Mouse (Mus musculus): ENCODE results near the gene Ski. TPM values are rescaled to one million over a fixed set of nuclear protein-coding genes. Genes with fewer than 3 reads are reported as not detected.
A peak's percentile ranks its signal among the peaks of the same experiment; 100 is the strongest.

The Ski gene
- total RNA-seq, 2 experiments from 2014 or later = 65.3 to 80.4 TPM

DNA sequence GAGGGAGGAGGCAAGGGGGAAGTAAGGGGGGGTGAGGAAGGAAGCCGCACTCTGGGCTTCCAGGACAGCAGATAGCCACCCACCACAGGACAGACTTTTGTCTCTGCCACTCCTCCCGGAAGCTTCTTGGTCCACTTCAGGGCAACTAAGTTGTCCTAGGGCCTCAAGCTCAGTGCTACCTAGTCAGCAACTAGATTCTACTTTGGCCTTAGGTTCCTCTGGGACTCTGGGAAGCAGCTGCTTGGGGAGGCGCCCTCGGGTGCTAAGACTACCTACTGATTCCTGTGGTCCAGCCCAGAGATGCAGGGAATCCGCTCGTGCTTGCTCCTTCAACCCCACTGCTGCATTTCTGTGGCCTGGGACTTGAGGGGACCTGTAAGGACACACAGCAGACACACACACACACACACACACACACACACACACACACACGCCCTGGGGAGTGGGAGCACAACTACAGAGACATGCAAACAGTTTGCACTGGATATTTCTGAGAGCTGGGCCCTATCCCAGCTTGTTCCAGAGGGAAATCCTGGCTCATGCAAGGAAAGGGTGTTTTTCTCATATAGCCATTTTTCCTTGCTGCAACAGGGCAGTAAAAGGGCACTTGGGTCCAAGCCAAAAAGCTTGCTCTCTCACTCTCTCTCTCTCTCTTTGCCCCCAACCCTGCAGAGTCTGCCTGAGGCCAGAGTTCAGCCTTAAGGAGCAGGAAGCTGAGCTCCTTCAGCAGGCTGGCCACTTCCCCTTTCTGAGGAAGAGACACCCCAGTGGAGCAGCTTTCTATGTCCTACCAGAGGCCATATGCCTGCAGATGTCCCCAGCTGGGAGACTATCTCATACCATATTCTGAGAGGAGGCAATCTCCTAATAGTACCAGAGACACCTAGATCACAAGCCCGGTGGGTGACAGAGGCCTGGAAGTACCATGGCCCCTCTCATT lies 12.2 kb upstream of the Ski start:
- peak; percentile 55 for DNase-seq

DNA sequence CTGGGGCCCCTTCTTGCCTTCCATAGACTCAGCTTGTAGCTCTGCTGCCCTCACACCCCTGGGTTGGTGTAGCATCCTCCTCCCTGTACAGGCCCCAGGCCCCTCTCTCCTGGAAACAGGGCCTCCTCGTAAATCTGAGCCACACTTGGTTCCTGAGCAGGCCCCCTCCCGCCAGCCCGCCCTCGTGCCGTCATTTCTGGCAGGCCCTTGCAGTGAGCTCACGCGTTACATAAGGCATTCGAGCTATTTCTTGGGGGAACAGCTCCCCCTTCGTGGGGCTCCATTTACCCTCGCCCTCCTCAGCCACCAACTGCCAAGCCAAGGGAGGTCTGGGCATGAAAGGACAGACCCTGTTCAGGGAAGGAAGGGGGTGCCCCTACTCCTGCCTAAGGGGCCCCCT lies 11.5 kb upstream of the Ski start:
- DNase-seq = peak; percentile 80

DNA sequence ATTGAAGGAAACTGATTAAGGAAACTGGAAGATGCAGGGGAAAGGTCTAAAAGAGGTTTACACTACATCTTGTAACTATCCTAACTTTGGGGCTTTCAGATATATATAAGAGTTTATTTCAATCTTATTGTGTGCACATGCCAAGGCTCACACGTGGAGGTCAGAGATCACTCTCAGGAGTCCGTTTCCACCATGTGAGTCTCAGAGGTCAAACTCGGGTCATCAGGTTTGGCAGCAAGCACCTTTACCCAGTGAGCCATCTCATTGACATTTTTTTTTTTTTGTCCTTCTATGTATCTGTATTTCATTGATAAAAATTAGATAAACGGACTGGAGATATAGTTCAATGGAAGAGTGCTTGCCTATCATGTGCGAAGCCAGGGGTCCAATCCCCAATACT lies 6.1 kb upstream of the Ski start:
- DNase-seq = no peak

DNA sequence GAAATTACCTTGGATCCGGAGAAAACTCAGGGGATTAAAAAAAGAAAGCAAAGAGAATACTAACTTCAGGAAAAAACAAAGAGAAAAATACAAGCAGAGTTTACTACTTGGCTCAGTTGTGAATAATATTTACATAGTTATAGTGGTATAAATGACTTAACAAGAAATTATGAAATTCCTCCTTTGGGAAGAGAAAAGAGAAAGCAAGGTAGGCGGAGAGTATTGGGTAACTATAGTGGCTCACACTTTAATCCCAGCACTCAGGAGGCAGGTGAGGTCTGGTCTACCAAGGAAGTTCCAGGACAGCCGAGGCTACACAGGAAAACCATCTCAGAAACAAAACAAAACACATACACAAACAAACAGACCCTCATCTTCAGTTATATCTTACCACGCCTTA lies 5.6 kb upstream of the Ski start:
- no peak for DNase-seq

DNA sequence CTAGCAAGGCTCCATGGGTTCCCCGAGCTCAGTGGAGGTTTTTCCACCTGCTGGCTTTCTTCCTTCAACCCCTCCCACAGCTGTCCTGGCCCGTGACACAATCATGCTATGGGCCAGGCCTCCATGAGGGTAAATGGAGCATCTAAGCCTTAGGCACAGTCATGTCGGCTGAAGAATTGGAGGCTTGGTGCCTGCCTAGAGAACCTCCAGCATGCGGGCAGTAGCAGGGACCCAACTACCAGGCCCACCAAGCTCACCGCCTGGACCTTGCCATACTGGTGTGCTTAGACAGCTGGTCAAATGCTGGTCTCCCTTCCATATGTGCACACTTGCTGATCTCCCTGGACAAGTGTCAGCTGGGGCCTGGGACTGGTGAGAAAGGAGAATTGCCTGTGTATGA lies 3.5 kb upstream of the Ski start:
- no peak for DNase-seq

DNA sequence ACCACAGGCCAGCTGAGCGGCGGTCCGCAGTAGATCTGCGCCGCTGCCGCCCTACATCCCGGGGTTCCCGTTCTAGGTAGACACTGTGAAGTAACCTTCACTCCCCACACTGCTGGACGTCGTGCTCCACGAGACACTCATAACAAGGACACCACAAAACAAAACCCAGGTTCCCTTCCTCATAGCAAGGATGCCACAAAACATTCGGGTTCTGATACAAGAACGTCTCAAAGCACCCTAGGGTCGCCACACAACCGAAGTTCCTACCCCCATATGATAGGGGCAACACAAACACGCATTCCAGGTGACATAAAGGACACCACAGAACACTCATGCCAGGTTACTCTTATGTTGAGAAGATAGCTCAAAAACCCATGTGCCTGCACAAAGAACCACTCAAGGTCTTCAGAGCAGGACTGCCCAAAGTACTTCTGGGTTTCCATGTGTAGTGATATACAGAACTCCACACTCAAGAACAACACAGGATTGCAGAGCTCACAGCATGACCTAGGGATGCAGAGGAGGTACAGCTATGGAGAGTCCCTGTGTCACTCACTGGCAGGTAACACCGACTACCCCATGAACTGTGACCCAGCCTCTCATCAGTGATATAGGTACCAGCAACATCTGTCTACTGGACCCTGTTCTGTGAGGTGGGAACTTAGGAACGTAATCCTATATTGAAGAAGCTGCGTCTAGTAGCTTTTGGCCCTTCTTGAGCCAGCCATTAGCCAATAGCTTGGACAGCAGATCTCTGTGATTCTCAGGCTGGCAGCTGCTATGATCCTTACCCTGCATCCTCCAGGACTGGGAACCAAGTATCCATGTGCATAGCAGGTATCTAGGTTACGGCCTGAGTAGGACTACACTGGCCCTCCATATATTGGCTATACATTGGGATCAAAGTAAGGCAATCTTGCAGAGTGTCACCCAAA lies 1.5 kb upstream of the Ski start:
- DNase-seq = no peak

DNA sequence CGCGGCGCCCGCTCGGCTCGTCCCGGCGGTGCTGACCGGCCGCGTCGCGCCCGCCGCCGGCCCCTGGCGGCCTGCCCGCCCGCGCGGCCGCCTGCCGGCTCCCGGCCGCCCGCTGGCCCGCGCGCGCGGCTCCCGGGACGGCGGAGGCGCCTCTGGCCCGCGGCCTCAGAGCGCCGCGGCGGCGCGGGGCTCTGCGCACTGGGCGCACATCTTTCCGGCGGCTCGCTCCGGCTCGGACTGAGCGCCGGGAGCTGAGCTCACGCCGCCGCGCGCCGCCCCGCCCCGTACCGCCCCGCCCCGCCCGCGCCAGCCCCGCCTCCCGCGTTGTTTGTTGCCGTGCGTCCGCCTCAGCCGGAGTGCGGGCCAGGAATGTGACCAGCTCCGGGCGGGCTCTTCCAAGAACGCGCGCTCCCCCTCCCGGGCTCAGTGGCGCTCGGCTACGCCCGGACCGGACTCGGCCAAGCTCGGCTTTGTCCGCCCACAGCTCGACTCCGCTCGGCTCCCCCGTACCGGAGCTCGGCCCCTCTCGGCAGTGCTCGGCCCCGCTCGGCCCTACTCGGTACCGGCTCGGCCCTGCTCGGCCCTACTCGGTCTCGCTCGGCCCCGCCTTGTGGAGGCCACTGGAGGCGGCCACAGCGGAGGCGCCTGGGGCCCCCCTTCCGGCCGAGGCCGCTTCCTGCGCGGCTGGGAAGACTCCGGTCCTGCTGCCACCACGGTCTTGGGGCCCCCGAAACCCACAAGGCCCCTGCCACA lies 625 bp upstream of the Ski start:
- DNase-seq = peak; percentile 100

DNA sequence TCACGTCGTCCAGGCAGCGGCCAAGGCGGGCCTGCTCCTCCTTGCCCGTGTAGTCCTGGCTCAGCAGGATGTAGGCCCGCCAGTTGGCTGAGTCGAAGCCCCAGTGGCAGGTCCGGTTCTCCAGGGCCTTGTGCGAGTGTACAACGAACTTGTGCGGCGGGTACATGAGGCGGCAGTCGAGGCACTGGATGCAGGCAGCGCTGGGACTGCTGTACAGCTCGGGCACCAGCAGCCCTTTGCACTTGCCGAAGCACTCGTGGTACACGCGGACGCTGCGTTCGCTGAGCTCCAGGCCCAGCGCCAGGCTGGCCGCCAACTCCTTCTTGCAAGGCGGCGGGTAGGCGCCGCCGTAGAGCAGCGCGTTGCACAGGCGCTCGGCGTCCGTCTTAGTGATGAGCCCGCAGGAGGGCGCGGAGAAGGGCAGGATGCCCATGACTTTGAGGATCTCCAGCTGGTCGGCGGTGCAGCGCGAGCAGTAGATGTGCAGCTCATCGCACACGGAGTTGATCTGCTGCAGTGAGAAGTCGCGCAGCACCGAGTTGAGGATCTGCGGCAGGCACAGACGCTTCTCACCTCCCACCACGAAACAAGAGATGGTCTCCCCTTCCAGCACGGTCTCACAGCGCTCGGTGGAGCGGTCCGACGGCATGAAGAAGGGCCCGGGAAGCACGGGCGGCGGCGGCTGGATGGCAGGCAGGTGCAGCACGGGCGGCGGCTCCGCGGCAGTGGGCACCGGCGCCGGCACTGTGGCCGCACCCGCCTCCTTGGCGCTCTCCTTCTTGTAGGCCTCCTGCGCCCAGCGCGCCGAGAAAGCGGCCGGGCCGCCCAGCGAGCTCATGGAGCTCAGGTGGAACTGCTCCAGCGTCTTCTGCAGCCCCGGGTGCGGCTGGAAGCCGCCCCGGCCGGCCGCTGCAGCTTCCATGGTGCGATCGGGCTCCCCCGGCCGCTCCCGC lies 517 bp downstream of the Ski start:
- peak; percentile 80 for DNase-seq

DNA sequence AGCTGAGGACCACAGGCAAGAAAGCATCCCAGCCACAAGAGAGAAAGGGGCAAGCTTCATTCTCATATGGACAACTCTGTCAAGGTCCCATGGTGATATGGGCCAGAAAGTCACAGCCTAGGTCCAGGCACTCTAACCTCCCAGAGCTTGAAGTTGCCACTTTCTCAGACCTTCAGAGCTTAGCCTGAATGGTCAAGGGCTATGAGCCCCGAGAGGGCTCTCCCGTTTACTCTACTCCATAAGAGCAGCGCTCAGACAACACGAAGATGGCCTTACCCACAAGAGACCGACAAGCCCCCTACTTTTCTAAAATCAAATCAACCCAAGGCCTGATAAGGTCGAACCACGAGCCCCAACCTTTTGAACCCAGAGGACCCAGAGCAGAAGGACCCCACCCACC lies 1.3 kb downstream of the Ski start:
- DNase-seq = no peak

DNA sequence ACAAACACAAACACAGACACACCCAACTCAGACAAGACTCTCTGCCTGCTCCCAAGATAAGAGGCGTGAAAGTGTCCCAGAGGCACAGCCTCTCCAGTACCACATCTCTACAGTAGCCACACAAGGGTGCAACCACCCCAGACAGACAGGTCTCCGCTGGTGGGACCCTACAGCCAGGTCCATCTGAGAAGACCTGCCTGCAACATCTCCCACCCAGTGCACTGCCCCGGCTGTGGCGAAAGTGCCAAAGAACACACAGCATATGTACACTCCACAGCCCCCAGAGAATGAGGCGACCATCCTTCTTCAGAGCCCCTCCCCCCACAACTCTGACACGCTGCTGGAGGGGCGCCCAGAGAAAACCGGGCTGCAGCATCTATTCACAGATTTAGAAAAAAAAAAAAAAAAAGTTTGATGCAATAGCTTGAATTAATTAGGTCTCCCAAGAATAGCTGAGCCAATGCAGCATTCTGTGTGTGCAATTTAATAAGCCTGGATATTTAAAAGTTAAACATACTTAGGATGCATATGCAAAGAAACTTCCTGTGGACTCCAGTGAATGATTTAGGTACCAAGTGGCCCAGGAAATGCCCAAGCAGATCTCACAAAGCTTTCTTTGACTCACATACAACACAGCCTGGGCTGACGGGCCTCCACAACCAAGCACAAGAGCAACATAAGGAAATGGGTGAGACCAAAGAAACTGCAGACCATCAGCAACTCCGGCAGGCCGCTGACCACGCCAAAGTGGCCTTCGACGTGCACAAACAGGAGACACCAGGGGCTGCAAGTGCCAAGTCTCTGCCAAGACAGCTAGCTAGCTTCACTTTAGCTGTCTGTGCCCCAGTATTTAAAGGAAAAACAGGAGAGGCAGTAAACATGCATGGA lies 1.9 kb downstream of the Ski start:
- DNase-seq = peak; percentile 55

DNA sequence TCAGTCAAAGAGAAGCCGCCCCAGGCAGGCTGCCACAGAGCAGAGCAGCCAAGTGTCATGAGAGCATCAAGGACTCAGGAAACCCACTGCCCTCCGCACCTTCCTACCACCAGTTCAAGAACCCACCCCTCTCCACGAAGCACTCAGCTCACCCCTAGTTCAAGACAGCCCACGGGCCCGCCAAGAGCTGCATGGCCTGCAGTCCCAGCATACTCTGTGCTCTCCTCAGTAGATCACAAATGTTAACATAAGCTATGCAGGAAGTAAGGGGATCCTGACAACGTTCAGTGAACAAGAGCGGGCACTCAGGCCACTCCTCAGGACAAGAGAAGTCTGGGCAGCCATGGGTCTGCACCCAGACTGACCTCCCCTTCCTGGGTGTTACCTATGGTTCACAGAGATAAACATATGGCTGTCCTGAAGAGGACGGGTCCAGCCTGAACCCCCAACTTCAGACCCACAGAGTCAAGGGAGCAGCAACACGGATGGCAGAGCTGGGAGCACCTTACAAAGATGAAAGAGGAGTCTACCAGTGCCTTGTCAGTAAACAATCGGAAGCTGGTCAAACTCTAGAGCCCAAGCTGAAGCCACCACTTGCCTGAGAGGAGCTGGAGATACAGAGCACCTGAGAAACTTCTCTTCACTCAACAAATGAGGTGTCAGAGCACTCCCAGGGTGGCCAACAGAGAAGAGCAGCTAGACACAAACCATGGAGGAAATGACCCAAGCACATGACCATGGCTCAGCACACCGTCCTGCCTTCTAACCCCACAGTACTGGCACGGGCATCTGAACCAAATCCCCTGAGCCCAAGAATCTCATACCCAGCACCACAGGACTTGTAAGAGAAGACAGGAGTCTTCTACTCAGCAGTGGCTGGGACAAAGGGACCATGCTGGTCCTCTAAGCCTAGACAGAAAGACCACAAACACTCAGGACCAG lies 2.9 kb downstream of the Ski start:
- DNase-seq = peak; percentile 48

DNA sequence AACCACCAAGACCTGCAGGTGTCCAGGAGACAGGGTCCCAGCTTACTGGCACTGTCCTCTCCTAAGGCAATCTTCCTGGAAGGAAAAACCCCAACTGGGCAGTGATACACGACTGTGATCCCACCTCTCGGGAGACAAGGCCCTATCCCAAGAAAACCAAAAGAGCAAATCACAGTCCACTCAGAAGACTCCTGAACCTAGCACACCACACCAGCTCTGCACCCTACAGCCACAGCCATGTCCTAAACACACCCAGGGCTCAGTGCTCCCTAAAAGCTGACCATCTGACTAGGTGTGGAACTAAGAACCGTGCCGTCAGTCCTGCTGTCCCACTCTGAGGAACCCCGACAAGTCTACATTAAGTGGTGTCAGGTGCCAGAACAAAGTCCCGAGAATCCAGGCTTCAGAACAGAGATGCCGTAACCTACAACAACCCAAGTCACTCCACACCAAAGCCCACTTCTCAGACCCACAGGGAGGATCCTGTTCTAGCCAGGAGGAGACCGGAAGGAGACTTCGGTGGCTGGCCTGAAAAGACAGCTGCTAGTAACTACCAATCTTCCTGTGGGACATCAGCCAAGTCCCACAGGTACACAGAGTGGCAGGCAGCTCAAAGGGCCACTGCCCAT lies 4.2 kb downstream of the Ski start:
- no peak for DNase-seq

DNA sequence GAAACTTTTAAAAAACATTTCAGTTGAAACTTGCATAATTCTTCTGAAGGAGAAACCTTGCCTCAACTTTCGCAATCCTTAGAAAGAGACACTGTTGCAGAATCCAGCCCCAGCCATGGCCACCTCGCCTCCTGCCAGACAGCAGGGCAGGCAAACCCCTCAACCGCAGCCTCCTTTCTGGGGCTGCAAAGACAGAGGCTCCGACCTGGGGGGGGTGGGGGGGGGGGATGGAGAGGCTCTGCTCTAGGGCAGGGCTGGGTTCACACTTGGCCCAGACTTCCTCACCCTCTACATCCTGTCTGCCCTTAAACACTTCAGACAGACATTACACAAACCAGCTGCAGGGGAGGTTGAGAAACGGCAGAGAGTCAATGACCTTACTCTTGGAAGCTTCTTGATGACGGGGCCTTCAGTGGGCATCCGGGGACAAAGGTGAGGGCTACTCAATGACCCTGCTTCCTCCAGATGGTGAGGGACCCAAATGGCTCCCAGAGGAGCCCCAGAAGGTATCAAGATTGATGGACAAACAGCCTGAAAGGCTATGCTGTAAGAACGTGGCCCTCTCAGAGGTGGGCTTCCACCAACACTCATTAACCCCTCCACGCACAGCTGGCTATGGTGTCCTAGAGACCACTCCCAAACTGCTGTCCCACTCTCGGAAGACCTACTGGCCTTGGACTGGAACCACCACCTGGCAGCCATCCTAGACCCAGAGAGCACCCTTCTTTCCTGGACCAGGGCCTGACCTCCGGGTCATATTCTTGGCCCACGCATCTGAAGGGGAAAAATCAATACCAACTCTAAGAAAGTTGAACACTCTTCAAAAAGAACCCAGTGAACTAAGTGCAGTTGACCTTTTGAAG lies 4.9 kb downstream of the Ski start:
- peak; percentile 68 for DNase-seq

DNA sequence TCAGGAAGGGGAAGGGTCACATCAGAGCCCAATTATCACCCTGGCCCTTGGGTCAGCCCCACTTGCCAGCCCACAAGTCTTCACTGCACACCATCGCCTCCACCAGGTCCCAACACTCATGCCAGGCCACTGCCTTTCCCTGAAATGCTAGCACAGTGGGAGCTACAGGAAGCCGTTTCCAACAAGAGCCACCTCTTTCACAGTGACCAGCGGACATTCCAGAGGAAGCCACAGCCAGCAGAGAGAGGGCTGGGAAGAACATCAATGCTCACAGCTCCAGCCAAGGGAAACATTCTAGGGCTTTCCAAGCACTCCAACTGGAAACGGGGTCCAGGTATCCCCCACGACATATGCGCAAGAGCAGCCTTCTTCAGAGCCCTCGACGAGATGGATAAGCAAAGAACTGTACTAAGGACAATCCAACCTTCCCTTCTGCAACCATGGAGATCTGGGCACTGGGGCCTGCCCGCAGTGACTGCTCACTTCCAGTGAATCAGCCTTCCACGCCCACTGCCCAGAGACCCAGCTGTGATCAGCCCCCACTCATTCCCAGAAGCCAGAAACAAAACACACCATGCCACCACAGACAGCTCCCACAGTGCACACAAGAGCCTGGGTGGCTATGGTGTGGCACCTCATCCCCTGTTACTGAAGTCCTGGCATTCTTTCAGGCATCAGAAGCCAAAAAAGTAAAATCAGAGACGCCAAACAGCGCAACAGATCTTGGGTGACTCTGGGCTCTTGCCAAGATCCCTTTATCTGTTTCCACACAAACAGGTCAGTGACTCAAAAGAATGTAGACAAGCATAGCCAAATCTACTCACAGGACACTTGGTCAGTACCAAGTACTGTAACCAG lies 6.4 kb downstream of the Ski start:
- DNase-seq = peak; percentile 68

DNA sequence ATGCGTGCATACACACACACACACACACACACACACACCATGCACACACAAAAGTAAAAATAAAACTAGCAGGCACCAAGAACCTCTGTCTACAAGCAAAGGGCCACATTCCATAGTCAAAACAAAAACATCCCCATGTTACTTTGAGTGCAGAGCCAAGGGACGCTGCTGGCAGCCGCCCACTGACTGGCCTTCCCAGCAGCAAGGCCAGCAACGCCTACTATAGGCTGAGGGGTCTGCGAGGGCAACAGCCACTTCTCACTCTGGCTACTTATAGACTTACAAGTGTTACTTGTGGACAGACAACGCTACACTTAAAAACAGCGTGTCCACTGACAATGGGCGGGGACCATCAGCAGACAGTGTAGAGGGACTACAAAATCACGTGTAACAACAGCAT lies 7.2 kb downstream of the Ski start:
- DNase-seq = peak; percentile 67

DNA sequence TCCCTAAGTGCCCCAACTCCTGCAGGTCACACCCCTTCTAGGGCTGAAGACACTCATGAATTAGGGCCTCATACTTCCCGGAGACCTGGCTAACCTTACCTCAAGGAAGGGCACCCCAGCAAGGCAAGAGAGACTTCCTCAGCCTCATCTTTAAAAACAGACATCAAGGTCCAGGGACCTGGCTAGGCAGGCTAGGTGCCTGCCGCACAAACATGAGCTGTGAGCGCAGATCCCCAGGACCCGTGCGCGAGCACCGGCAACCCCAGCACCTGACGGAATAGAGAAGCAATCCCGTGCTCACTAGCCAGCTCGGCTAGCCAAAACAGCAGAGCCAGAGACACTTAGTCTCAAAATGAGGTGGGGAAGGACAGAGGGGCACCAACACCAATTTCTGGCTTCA lies 7.6 kb downstream of the Ski start:
- no peak for DNase-seq
